Mouse (Mus musculus): ENCODE data around the gene Rnf26. TPM values are rescaled to one million over a fixed set of nuclear protein-coding genes. Genes with fewer than 3 reads are reported as not detected.

Gene Rnf26
- polyA plus RNA-seq, 1 experiment: 29.5 TPM

DNA sequence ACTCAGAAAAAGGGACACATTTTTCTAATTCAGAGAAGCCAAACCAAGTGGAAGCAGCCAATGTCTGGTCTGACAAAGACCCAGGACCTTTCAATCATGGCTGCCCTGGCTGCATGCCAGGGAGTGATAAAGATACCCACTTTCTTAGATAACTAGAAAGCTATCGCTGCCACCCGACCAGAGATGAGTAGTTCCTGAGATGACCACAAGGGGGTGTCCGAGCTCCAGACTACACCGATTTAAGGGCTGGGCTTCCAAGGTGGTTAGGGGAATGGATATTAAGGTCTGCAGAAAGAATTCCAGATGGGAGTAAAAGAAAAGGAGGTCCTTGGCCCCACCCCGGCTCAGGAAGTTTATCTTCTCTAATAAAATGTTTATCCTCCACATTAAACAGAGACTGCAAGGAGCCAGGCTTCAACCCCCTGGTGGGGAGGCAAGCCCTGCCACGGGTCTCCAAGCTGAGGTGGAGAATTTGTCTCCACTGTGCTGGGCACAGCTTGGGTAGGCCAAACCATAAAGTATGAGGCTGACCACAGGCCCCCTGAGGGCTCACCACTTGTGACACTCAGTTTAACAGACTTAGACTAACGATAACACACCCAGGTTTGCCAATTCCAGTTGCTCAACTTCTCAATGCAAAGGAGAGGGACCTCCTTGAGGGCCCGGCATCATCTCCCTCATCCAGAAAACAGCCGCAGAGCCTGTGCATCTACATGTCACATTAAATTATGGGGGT, 3.8 kb downstream of the Rnf26 start:
- Histone ChIP-seq H3ac (ENCODE audit: control insufficient read depth, insufficient read length) (no peak overlapping the region), H3K79me2 (ENCODE audit: control insufficient read depth, insufficient read depth) (peaks cover 38% of the 10 kb centered on the region), H3K4me3 (peak overlapping the region; percentile 2), H3K27me3 (ENCODE audit: control insufficient read depth, insufficient read depth, insufficient read length) (no peaks in the 10 kb centered on the region), H3K36me3 (ENCODE audit: control insufficient read depth, insufficient read depth) (no peaks in the 10 kb centered on the region), H3K4me2 (ENCODE audit: low read depth) (peak overlapping the region; percentile 56)
- TF ChIP-seq E2F4 (IDR thresholded peaks at IDR 0.05; ENCODE audit: insufficient read depth): no peak
- TF ChIP-seq MAX (IDR thresholded peaks at IDR 0.05; ENCODE audit: low read depth): no peak

DNA sequence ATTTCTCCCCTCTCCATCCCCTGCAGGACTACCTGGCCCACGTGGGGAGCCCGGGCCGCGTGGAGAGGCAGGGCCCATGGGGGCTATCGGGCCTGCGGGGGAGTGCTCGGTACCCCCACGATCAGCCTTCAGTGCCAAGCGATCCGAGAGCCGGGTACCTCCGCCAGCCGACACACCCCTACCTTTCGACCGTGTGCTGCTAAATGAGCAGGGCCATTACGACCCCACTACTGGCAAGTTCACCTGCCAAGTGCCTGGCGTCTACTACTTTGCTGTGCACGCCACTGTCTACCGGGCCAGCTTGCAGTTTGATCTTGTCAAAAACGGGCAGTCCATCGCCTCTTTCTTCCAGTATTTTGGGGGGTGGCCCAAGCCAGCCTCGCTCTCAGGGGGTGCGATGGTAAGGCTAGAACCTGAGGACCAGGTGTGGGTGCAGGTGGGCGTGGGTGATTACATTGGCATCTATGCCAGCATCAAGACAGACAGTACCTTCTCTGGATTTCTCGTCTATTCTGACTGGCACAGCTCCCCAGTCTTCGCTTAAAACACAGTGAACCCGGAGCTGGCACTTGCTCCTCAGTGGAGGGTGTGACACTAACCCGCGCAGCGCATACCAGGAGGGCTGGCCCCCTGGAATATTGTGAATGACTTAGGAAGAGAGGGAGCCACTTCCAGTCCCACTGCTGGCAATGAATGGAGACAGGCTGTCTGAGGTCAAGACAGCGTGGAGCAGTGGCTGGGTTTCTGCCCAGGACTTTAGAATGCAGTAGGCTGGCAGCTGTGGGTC, 4.9 kb downstream of the Rnf26 start:
- TF ChIP-seq POLR2AphosphoS2 (IDR thresholded peaks at IDR 0.05; ENCODE audit: insufficient read length, low read depth) (no peak), CEBPB (IDR thresholded peaks at IDR 0.05; ENCODE audit: insufficient read depth, poor library complexity, severe bottlenecking) (no peak), TCF3 (IDR thresholded peaks at IDR 0.05; ENCODE audit: insufficient read length, low read depth) (no peak), MAX (IDR thresholded peaks at IDR 0.05; ENCODE audit: low read depth) (no peak), TCF12 (IDR thresholded peaks at IDR 0.05; ENCODE audit: insufficient read depth, poor library complexity, severe bottlenecking) (no peak), REST (IDR thresholded peaks at IDR 0.05; ENCODE audit: insufficient read depth, insufficient read length) (no peak), USF1 (IDR thresholded peaks at IDR 0.05; ENCODE audit: low read depth) (no peak), MYOD1 (IDR thresholded peaks at IDR 0.05; ENCODE audit: control insufficient read depth in 1 of 3, insufficient read length in 2 of 3, low read depth in 2 of 3) (no peak), E2F4 (IDR thresholded peaks at IDR 0.05; ENCODE audit: insufficient read depth) (no peak), POLR2A (IDR thresholded peaks at IDR 0.05; ENCODE audit: insufficient read length, low read depth) (no peak), SRF (IDR thresholded peaks at IDR 0.05; ENCODE audit: control insufficient read depth, insufficient read length, low read depth) (no peak), MYOG (IDR thresholded peaks at IDR 0.05; ENCODE audit: control insufficient read depth in 1 of 3, insufficient read depth in 1 of 3, insufficient read length in 2 of 3, low read depth in 2 of 3) (no peak)
- Histone ChIP-seq H3K4me2 (ENCODE audit: low read depth) (no peak overlapping the region), H3K79me2 (ENCODE audit: control insufficient read depth, insufficient read depth) (peaks cover 38% of the 10 kb centered on the region), H3K27me3 (ENCODE audit: control insufficient read depth, insufficient read depth, insufficient read length) (no peaks in the 10 kb centered on the region), H3K36me3 (ENCODE audit: control insufficient read depth, insufficient read depth) (no peaks in the 10 kb centered on the region), H3K4me3 (no peak overlapping the region), H3ac (ENCODE audit: control insufficient read depth, insufficient read length) (no peak overlapping the region)

DNA sequence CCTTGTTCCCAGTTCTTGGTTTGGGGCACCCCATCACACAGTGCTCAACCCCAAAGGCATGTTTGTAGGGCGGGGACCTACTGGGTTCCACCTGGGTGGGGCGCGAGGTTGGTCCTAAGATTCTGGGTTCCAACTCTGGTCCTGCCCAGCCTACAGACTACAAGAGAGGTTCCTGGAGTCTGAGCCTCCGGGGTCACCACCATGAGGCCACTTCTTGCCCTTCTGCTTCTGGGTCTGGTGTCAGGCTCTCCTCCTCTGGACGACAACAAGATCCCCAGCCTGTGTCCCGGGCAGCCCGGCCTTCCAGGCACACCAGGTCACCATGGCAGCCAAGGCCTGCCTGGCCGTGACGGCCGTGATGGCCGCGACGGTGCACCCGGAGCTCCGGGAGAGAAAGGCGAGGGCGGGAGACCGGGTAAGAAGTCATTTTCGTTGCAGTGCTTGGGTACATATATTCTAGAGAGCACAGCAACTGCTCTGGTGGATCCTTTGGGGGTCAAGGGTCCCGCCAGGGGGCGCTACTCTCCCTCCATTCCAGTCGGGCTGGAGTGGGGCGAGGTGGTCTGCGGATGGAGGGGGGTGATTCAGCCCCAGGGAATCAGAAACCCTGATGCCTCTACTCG, 5.6 kb downstream of the Rnf26 start:
- H3K4me3 ChIP-seq: no peak overlapping the region
- peaks cover 38% of the 10 kb centered on the region for H3K79me2 ChIP-seq (ENCODE audit: control insufficient read depth, insufficient read depth)
- TF ChIP-seq POLR2AphosphoS2 (IDR thresholded peaks at IDR 0.05; ENCODE audit: insufficient read length, low read depth) (no peak), TCF3 (IDR thresholded peaks at IDR 0.05; ENCODE audit: insufficient read length, low read depth) (no peak), E2F4 (IDR thresholded peaks at IDR 0.05; ENCODE audit: insufficient read depth) (no peak), MYOD1 (IDR thresholded peaks at IDR 0.05; ENCODE audit: control insufficient read depth in 1 of 3, insufficient read length in 2 of 3, low read depth in 2 of 3) (no peak), SRF (IDR thresholded peaks at IDR 0.05; ENCODE audit: control insufficient read depth, insufficient read length, low read depth) (no peak), MAX (IDR thresholded peaks at IDR 0.05; ENCODE audit: low read depth) (no peak), CEBPB (IDR thresholded peaks at IDR 0.05; ENCODE audit: insufficient read depth, poor library complexity, severe bottlenecking) (no peak), REST (IDR thresholded peaks at IDR 0.05; ENCODE audit: insufficient read depth, insufficient read length) (no peak), MYOG (IDR thresholded peaks at IDR 0.05; ENCODE audit: control insufficient read depth in 1 of 3, insufficient read depth in 1 of 3, insufficient read length in 2 of 3, low read depth in 2 of 3) (no peak), USF1 (IDR thresholded peaks at IDR 0.05; ENCODE audit: low read depth) (no peak), TCF12 (IDR thresholded peaks at IDR 0.05; ENCODE audit: insufficient read depth, poor library complexity, severe bottlenecking) (no peak), POLR2A (IDR thresholded peaks at IDR 0.05; ENCODE audit: insufficient read length, low read depth) (no peak)
- H3K4me2 ChIP-seq (ENCODE audit: low read depth): no peak overlapping the region
- no peaks in the 10 kb centered on the region for H3K36me3 ChIP-seq (ENCODE audit: control insufficient read depth, insufficient read depth)
- no peak overlapping the region for H3ac ChIP-seq (ENCODE audit: control insufficient read depth, insufficient read length)
- no peaks in the 10 kb centered on the region for H3K27me3 ChIP-seq (ENCODE audit: control insufficient read depth, insufficient read depth, insufficient read length)

DNA sequence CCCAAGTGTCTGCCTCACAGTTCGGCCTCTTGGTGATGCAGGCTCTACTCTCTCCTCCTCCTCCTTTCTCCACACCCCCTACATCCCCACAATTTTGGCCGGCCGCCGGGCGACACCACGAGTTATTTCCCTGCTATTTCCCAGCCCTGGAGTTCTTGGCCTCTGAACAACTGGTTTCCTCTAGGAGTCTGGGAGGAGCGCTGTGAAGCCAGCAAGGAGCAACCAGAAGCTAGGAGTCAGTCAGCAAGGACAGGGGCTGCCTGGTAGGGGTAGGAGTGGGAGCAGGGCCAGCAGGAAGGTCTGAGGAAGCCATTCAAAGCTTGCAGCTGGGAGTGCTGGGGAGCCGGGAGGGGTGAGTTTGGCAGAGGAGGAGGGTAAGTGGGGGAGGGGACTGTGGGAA, 6.2 kb downstream of the Rnf26 start, which contains the start of gene C1qtnf5:
C1qtnf5 (plus strand) TSS at position 136 of the 400 bp plus-strand sequence.
- Histone ChIP-seq H3K27me3 (ENCODE audit: control insufficient read depth, insufficient read depth, insufficient read length) (no peaks in the 10 kb centered on the region), H3K4me2 (ENCODE audit: low read depth) (no peak within 1 kb of the TSS), H3K79me2 (ENCODE audit: control insufficient read depth, insufficient read depth) (peaks cover 38% of the 10 kb centered on the region), H3ac (ENCODE audit: control insufficient read depth, insufficient read length) (no peak within 1 kb of the TSS), H3K4me3 (no peak within 1 kb of the TSS), H3K36me3 (ENCODE audit: control insufficient read depth, insufficient read depth) (no peaks in the 10 kb centered on the region)
- TF ChIP-seq E2F4 (IDR thresholded peaks at IDR 0.05; ENCODE audit: insufficient read depth) (no peak), REST (IDR thresholded peaks at IDR 0.05; ENCODE audit: insufficient read depth, insufficient read length) (no peak), POLR2AphosphoS2 (IDR thresholded peaks at IDR 0.05; ENCODE audit: insufficient read length, low read depth) (no peak), TCF3 (IDR thresholded peaks at IDR 0.05; ENCODE audit: insufficient read length, low read depth) (no peak), CEBPB (IDR thresholded peaks at IDR 0.05; ENCODE audit: insufficient read depth, poor library complexity, severe bottlenecking) (no peak), MAX (IDR thresholded peaks at IDR 0.05; ENCODE audit: low read depth) (no peak), TCF12 (IDR thresholded peaks at IDR 0.05; ENCODE audit: insufficient read depth, poor library complexity, severe bottlenecking) (no peak), POLR2A (IDR thresholded peaks at IDR 0.05; ENCODE audit: insufficient read length, low read depth) (no peak), SRF (IDR thresholded peaks at IDR 0.05; ENCODE audit: control insufficient read depth, insufficient read length, low read depth) (no peak), MYOD1 (IDR thresholded peaks at IDR 0.05; ENCODE audit: control insufficient read depth in 1 of 3, insufficient read length in 2 of 3, low read depth in 2 of 3) (no peak), MYOG (IDR thresholded peaks at IDR 0.05; ENCODE audit: control insufficient read depth in 1 of 3, insufficient read depth in 1 of 3, insufficient read length in 2 of 3, low read depth in 2 of 3) (no peak), USF1 (IDR thresholded peaks at IDR 0.05; ENCODE audit: low read depth) (no peak)
